Mouse (Mus musculus): Measurements from ENCODE around the gene Rnaseh2b. TPM values are rescaled to one million over a fixed set of nuclear protein-coding genes. Genes with fewer than 3 reads are reported as not detected.

The Rnaseh2b gene
- total RNA-seq, 2 experiments from 2014 or later = 13.3 to 17.5 TPM

DNA sequence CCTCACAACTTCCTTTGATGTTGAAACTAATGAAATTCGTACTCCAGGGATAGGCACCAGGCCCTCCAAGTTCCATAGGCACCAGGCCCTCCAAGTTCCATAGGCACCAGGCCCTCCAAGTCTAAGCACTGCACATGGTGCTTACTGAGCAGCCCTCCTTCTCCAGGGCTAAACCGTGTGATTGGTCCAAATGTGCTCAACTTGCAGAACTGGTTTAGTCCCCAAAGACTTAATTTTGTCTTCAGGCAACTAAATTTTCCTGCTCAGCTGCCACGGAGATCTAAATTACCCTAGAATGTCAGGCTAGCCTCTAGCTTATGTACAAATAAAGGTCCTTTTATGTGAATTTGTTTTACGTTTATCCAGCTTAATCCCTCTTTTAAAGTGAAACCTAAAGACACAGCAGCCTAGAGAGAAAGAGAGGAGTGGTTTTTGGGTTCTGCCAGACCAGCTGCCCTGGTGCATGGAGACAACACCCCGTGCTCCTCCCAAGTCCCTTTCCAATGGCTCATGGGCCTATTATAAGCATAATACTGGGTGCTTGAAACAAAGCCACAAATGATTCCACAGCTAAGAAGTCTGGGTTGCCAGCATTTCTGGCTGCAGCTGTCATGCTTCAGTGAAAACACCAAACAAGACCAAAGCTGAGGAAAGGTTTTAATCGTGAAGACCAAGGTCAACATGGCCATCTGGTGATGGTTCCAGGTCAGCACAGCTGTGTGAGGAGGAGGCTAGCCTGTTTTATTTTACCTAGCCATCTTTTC, 30.4 kb downstream of the Rnaseh2b start:
- DNase-seq = no peak

DNA sequence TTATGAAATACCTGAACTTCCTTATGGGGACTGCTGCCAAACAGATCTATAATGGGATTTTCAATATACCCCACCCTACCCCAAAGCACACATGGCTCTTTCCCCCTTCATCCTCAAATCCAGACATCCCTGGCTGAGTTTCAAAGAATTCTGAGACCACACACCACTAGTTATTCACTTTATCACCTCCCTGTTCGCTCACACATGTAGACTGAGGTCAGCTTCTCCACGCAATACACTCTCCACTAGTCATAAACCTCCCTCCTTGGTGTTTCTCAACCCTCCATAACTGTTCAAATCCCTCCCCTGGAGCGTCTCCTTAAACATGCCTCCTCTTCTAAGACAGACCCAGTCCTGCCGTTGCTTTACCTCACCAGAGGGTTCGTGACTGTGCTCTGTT, 31.1 kb downstream of the Rnaseh2b start:
- DNase-seq = no peak

- no peak for DNase-seq
Observed at GRCm38 (mm10) chr14:62324943-62325342, 32.6 kb downstream of the Rnaseh2b start.

- DNase-seq = no peak
Observed at GRCm38 (mm10) chr14:62326026-62326425, 33.6 kb downstream of the Rnaseh2b start.

DNA sequence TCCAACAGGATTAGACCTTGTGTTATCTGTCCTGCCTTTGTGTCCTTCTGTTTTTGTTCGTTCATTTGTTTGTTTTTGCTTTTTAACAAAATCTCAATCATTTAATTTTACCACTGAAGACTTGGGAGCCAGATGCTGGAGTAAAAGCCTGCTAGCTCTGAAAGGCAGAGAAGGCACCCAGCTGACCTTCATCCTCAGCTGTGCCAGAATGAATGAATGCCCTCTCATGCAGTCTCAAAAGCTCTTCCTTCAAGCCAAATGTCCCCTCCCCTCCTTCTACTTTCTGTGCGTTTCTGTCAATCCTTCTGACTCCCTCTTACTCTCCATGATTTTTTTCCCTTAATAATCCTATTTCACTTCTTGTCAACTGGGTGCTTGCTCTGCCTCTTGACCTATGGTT, 34.8 kb downstream of the Rnaseh2b start:
- no peak for DNase-seq

GRCm38 (mm10) chr14:62328606-62329005, 36.2 kb downstream of the Rnaseh2b start:
- DNase-seq = no peak

- no peak for DNase-seq
Observed at GRCm38 (mm10) chr14:62329631-62330030, 37.2 kb downstream of the Rnaseh2b start.

- DNase-seq = no peak
Observed at GRCm38 (mm10) chr14:62331457-62331856, 39.1 kb downstream of the Rnaseh2b start.

- DNase-seq = peak; percentile 90 to 94
Observed at GRCm38 (mm10) chr14:62331866-62332619, 39.7 kb downstream of the Rnaseh2b start.

- no peak for DNase-seq
Observed at GRCm38 (mm10) chr14:62333909-62334687, 41.7 kb downstream of the Rnaseh2b start.

DNA sequence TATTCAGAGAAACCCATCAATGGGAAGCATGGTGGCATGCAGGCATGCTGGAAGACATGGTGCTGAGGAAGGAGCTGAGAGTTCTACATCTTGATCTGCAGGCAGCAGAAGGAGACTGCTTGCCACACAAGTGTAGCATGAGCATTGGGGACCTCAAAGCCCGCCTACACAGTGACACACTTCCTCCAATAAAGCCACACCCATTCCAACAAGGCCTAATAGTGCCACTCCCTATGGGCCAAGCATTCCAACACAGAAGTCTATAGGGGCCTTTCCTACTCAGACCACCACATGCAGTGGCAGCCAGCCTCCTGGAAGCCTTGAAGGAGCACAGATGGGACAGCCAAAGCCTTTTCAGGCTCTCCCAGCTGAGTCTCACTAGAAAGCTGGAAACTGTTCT, 46.8 kb downstream of the Rnaseh2b start:
- no peak for DNase-seq

GRCm38 (mm10) chr14:62341887-62342642, 49.7 kb downstream of the Rnaseh2b start:
- DNase-seq = no peak

GRCm38 (mm10) chr14:62342643-62343144, 50.3 kb downstream of the Rnaseh2b start:
- no peak for DNase-seq

- DNase-seq = no peak
Observed at GRCm38 (mm10) chr14:62346570-62346969, 54.2 kb downstream of the Rnaseh2b start.

GRCm38 (mm10) chr14:62347103-62347502, 54.7 kb downstream of the Rnaseh2b start:
- no peak for DNase-seq

GRCm38 (mm10) chr14:62349786-62350185, 57.4 kb downstream of the Rnaseh2b start:
- DNase-seq = no peak

GRCm38 (mm10) chr14:62350186-62350585, 57.8 kb downstream of the Rnaseh2b start:
- no peak for DNase-seq

- DNase-seq = no peak
Observed at GRCm38 (mm10) chr14:62350890-62351289, 58.5 kb downstream of the Rnaseh2b start.

- DNase-seq = no peak
Observed at GRCm38 (mm10) chr14:62353372-62353771, 61.0 kb downstream of the Rnaseh2b start.

DNA sequence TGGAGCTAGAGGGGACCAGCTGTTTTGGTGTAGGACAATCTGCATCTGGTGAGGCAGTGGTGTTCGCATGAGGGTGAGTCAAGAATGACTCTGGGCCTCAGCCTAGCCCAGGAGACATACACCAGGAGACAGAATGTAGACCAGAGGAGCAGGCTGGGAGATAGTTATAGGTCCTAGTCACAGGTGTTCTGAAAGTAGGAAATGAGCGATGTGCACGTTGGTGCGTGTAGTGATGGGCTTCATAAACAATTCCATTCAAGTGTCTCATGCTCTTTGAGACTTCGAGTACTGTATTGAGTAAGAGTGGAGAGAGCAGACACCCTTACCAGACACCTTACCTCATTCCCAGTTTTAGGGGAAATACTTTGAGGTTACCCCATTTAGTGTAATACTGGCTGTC, 61.4 kb downstream of the Rnaseh2b start:
- DNase-seq = no peak

GRCm38 (mm10) chr14:62355201-62355600, 62.8 kb downstream of the Rnaseh2b start:
- DNase-seq = no peak

Data from adrenal gland, postnatal 36 days (tissue).